Mouse (Mus musculus) kidney, embryonic 16.5 days (tissue): Measurements from ENCODE around the gene Nrde2. TPM values are rescaled to one million over a fixed set of nuclear protein-coding genes. Genes with fewer than 3 reads are reported as not detected.

Experiments used
- ATAC-seq: fragments of 200-750 bp; cut with Nextera tagmentation; 2 replicates; pipeline ENCODE4 v1.8.0; 2017; ENCODE audit warnings: moderate TSS enrichment; ENCODE audit not compliant: low FRiP score, low TSS enrichment
- H3K27ac ChIP-seq: fragments of 300-500 bp; sonication (generic); 2 replicates; pipeline ENCODE4 v1.5.1; 2014; ENCODE audit warnings: low read length
- H3K27me3 ChIP-seq: fragments of 300-500 bp; sonication (generic); 2 replicates; pipeline ENCODE4 v1.6.1; 2014; ENCODE audit warnings: low read length, control low read depth, mixed read lengths; ENCODE audit not compliant: insufficient read depth
- H3K36me3 ChIP-seq: fragments of 300-500 bp; sonication (generic); 2 replicates; pipeline ENCODE4 v1.6.1; 2014; ENCODE audit warnings: low read length, control low read depth, mixed read lengths; ENCODE audit not compliant: insufficient read depth
- H3K4me1 ChIP-seq: fragments of 300-500 bp; sonication (generic); 2 replicates; pipeline ENCODE4 v1.6.1; 2014; ENCODE audit warnings: low read length, control low read depth, mixed read lengths; ENCODE audit not compliant: insufficient read depth
- H3K4me2 ChIP-seq: fragments of 300-500 bp; sonication (generic); replicated peaks from 2 replicates; pipeline ENCODE4 v1.6.1; 2014; ENCODE audit warnings: low read depth, low read length
- H3K4me3 ChIP-seq: fragments of 300-500 bp; sonication (generic); 2 replicates; pipeline ENCODE4 v1.5.1; 2014; ENCODE audit warnings: mild to moderate bottlenecking, low read length
- H3K9ac ChIP-seq: fragments of 300-500 bp; sonication (generic); replicated peaks from 2 replicates; pipeline ENCODE4 v1.6.1; 2014; ENCODE audit warnings: low read length
- H3K9me3 ChIP-seq: fragments of 300-500 bp; sonication (generic); 2 replicates; pipeline ENCODE4 v1.6.1; 2016; ENCODE audit warnings: low read length, control low read depth
- WGBS: fragments of 180-500 bp; shearing (Covaris S2); extraction: QIAGEN DNeasy Blood & Tissue Kit; methylation state at CpG from one replicate; pipeline ENCODE4 v1.1.7; 2014; 5-methylcytosine and 5-hydroxymethylcytosine counted together
- polyA plus RNA-seq: library from polyadenylated mRNA; unstranded; fragments of >200 nt; fragmentation: Nextera tagmentation; extraction: Ambion mirVana; gene quantifications from 2 replicates; pipeline ENCODE4 v1.2.1, GENCODE M21; 2015

The Nrde2 gene
- polyA plus RNA-seq, 1 experiment from 2014 or later: 19.1 TPM

GRCm38 (mm10) chr12:100183970-100184369 is 24.5 kb upstream of the Nrde2 start:
- Histone ChIP-seq H3K4me3 (no peak overlapping the region), H3K4me1 (peaks cover 13% of the 10 kb centered on the region), H3K27me3 (no peaks in the 10 kb centered on the region), H3K27ac (no peak overlapping the region), H3K9ac (no peak overlapping the region), H3K9me3 (no peaks in the 10 kb centered on the region), H3K36me3 (no peaks in the 10 kb centered on the region), H3K4me2 (no peak overlapping the region)
- no peak for ATAC-seq
- 54% methylated on average over 5 of the region's 5 CpGs for WGBS

DNA sequence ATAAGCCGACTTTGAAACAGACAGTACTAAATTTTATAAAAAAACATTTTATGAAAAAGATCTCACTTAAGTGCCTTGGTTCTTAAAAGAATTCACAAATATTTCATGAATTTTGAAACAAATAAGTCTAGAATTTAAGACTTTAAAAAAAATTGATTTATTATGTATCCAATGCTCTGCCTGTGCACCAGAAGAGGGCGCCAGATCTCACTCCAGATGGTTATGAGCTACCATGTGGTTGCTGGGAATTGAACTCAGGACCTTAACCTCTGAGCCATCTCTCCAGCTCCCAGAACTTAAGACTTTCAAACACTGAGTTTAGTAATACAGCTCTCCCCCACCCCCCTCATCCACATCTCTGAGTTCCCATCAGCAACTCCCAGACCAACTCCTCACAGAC is 23.2 kb upstream of the Nrde2 start:
- 88% methylated on average over 2 of the region's 2 CpGs for WGBS
- peaks cover 12% of the 10 kb centered on the region for H3K4me1 ChIP-seq
- no peaks in the 10 kb centered on the region for H3K27me3 ChIP-seq
- no peak overlapping the region for H3K4me3 ChIP-seq
- H3K9ac ChIP-seq: no peak overlapping the region
- ATAC-seq: no peak
- no peak overlapping the region for H3K4me2 ChIP-seq
- no peaks in the 10 kb centered on the region for H3K36me3 ChIP-seq
- H3K27ac ChIP-seq: no peak overlapping the region
- no peaks in the 10 kb centered on the region for H3K9me3 ChIP-seq

- no peaks in the 10 kb centered on the region for H3K36me3 ChIP-seq
- no peak overlapping the region for H3K4me3 ChIP-seq
- 75% methylated on average over 13 of the region's 13 CpGs for WGBS
- peaks cover 6% of the 10 kb centered on the region for H3K4me1 ChIP-seq
- no peak overlapping the region for H3K9ac ChIP-seq
- no peak overlapping the region for H3K4me2 ChIP-seq
- peak; percentile 33; the same call in 1 of the 2 replicates for ATAC-seq
- peak overlapping the region; percentile 2; the same call in 1 of the 2 replicates for H3K27ac ChIP-seq
- no peaks in the 10 kb centered on the region for H3K27me3 ChIP-seq
- H3K9me3 ChIP-seq: no peaks in the 10 kb centered on the region
Observed at GRCm38 (mm10) chr12:100180802-100181201, 21.3 kb upstream of the Nrde2 start.

- ATAC-seq: no peak
- Histone ChIP-seq H3K9ac (no peak overlapping the region), H3K9me3 (no peaks in the 10 kb centered on the region), H3K4me1 (0 out of 2 replicates have a peak, but pooled peaks cover 3% of the 10 kb centered on the region), H3K27ac (peak overlapping the region; percentile 27; the same call in 1 of the 2 replicates), H3K4me2 (no peak overlapping the region), H3K27me3 (no peaks in the 10 kb centered on the region), H3K36me3 (no peaks in the 10 kb centered on the region), H3K4me3 (no peak overlapping the region)
- 33% methylated on average over 6 of the region's 6 CpGs for whole genome bisulfite sequencing
Observed at GRCm38 (mm10) chr12:100178898-100179440, 19.5 kb upstream of the Nrde2 start.

GRCm38 (mm10) chr12:100176469-100177056 is 17.1 kb upstream of the Nrde2 start:
- 42% methylated on average over 11 of the region's 11 CpGs for WGBS
- no peak overlapping the region for H3K27ac ChIP-seq

DNA sequence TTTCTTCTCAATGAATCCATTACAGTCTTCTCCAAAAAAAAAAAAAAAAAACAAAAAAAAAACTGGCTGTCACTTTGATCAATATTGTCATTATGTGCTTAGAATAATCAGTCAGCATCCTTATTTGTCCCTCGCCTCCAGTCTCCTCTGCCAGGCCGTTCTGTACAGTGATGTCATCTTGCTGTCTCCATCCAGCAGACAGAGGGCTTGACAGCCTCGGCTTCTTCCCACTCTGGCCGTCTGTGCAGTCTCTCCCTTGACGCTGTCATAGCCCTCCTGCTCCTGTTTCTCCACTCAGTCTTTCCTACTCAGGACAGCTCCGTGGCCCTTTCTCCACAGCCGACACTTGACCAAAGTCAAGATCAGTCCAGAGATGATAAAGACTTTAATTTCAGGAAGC is 13.0 kb upstream of the Nrde2 start:
- H3K4me3 ChIP-seq: no peak overlapping the region
- no peak overlapping the region for H3K27ac ChIP-seq
- no peaks in the 10 kb centered on the region for H3K4me1 ChIP-seq
- no peak for ATAC-seq
- WGBS: 69% methylated on average over 7 of the region's 7 CpGs
- no peaks in the 10 kb centered on the region for H3K27me3 ChIP-seq
- H3K4me2 ChIP-seq: no peak overlapping the region
- H3K9ac ChIP-seq: no peak overlapping the region
- no peaks in the 10 kb centered on the region for H3K36me3 ChIP-seq
- no peaks in the 10 kb centered on the region for H3K9me3 ChIP-seq

More at GRCm38 (mm10) chr12:100176469-100177056, 17.1 kb upstream of the Nrde2 start:
- no peak overlapping the region for H3K4me3 ChIP-seq
- no peaks in the 10 kb centered on the region for H3K36me3 ChIP-seq
- H3K27me3 ChIP-seq: no peaks in the 10 kb centered on the region
- no peak overlapping the region; the same call in 1 of the 2 replicates for H3K4me2 ChIP-seq
- no peak for ATAC-seq
- H3K9me3 ChIP-seq: no peaks in the 10 kb centered on the region
- no peak overlapping the region for H3K9ac ChIP-seq
- H3K4me1 ChIP-seq: 0 out of 2 replicates have a peak, but pooled peaks cover 3% of the 10 kb centered on the region

DNA sequence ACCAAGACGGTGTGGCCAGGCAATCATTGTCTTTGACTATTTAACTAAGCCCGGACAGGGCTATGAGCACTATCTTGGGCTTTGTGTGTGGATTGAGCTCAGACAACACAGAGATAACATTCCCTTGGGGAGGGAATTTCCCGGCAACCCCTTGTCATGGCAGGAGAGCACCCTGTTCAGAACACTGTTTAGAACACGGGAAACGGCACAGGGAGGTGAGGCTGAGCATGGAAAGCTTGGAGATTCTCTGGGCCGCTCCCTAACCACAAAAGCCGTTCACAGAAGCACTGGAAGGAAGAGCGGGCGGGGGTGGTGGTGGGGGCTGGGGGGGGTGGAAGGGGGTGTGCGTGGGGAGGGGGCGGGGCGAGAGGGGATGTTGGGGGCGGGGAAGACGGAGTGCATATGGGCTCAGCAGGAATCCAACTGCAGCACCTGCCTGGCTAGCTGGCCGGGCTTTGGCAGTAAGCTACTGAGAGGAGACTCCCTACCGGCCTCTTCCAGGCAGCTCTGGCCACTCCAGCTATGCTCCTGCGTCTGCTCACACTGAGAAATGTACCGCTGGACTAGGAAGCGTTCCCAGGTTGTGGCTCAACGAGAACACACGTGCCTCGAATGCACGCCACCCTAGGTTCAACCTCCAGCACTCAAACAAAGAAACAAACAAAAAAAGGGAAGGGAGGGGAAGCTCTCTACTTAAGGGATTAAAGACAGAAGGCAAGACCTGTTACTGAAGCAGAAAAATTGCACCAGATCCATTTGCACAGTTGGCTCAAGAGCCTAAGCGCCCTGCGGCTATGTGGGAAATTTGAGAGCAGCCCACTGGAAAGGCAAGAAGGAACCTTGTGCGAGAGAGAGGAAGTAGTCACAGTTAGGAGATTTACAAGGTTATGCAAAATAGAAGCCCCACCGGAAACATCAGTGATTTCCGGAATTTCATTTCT is 8.7 kb upstream of the Nrde2 start:
- Histone ChIP-seq H3K27me3 (no peaks in the 10 kb centered on the region), H3K4me2 (peak overlapping the region; percentile 56), H3K4me1 (no peaks in the 10 kb centered on the region), H3K36me3 (no peaks in the 10 kb centered on the region), H3K27ac (peak overlapping the region; percentile 88), H3K9ac (peak overlapping the region; percentile 63), H3K9me3 (no peaks in the 10 kb centered on the region), H3K4me3 (peak overlapping the region; percentile 31)
- 10% methylated on average over 27 of the region's 28 CpGs for WGBS
- peak; percentile 90 for ATAC-seq

- H3K9ac ChIP-seq: no peak overlapping the region
- no peaks in the 10 kb centered on the region for H3K36me3 ChIP-seq
- no peaks in the 10 kb centered on the region for H3K27me3 ChIP-seq
- H3K4me3 ChIP-seq: no peak overlapping the region
- H3K27ac ChIP-seq: peak overlapping the region; percentile 9; the same call in 1 of the 2 replicates
- no peaks in the 10 kb centered on the region for H3K9me3 ChIP-seq
- 95% methylated on average over 1 of the region's 1 CpGs for WGBS
- no peaks in the 10 kb centered on the region for H3K4me1 ChIP-seq
- H3K4me2 ChIP-seq: peak overlapping the region; percentile 56
- no peak for ATAC-seq
Observed at GRCm38 (mm10) chr12:100167502-100167901, 8.0 kb upstream of the Nrde2 start.

- 80% methylated on average over 8 of the region's 8 CpGs for WGBS
- Histone ChIP-seq H3K36me3 (no peaks in the 10 kb centered on the region), H3K4me2 (no peak overlapping the region), H3K27ac (no peak overlapping the region), H3K9ac (no peak overlapping the region), H3K4me1 (no peaks in the 10 kb centered on the region), H3K27me3 (no peaks in the 10 kb centered on the region), H3K9me3 (no peaks in the 10 kb centered on the region), H3K4me3 (no peak overlapping the region)
- no peak for ATAC-seq
Observed at GRCm38 (mm10) chr12:100166939-100167338, 7.5 kb upstream of the Nrde2 start.
